Mouse (Mus musculus): Measurements from ENCODE around the gene Rab3a. TPM values are rescaled to one million over a fixed set of nuclear protein-coding genes. Genes with fewer than 3 reads are reported as not detected.

The Rab3a gene
- total RNA-seq, 2 experiments from 2014 or later, result 808 to 835 TPM

- no peak for TF ChIP-seq CTCF (IDR thresholded peaks at IDR 0.05)
- Histone ChIP-seq H3K4me3 (no peak overlapping the region), H3K27ac (no peak overlapping the region)
- intact Hi-C loops (cut with DNase I), result no loop called here
- no peak for DNase-seq (ENCODE audit: extremely low spot score in 1 of 2, low spot score in 2 of 2)
Measured at GRCm38 (mm10) chr8:70772075-70772474, 17.6 kb downstream of the Rab3a start.

DNA sequence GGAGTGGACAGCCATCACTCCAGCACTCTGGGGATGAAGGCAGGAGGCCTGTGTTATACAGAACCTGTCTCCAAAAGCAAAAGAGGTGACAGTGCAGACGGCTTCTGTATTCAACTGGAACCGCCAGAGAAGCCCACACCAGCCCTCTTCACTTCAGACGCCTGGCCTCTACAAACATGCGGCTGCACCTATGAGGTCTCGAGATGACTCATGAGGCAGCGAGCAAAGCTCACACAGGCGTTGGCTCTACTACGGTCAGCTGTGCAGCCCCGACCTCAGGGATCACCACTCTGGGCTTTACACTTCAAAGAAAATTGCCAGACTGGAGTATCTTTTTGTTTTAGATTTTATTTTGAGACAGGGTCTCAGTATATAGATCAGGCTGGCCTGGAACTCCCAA lies 18.4 kb downstream of the Rab3a start:
- intact Hi-C loops (cut with DNase I), result no loop called here
- H3K4me3 ChIP-seq, result no peak overlapping the region
- peak overlapping the region; percentile 66; the same call in 1 of the 2 replicates for H3K27ac ChIP-seq
- TF ChIP-seq CTCF (IDR thresholded peaks at IDR 0.05), result no peak
- no peak for DNase-seq (ENCODE audit: extremely low spot score in 1 of 2, low spot score in 2 of 2)

DNA sequence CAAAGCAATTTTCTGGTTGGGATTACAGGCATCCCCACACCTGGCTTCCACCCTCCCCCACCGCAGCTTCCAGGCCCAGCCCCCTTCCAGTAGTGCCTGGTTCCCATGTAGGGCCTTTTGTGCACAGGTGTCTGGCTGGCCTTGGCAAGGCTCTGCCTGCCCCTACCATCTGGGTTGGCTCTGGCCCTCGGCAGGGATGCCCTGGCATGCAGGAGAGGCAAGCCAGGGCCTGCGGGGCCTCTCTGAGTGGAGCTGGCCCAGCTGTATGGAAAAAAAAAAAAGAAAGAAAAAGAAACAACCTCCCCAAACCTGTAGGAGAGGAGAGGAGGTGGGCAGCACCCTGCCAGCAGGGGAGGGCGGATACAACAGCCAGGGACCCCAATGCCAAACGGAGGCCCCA lies 18.9 kb downstream of the Rab3a start:
- no peak for DNase-seq (ENCODE audit: extremely low spot score in 1 of 2, low spot score in 2 of 2)
- intact Hi-C loops (cut with DNase I), result no loop called here
- Histone ChIP-seq H3K27ac (peak overlapping the region; percentile 66), H3K4me3 (peak overlapping the region; percentile 16; the same call in 1 of the 2 replicates)
- TF ChIP-seq CTCF (IDR thresholded peaks at IDR 0.05), result no peak

DNA sequence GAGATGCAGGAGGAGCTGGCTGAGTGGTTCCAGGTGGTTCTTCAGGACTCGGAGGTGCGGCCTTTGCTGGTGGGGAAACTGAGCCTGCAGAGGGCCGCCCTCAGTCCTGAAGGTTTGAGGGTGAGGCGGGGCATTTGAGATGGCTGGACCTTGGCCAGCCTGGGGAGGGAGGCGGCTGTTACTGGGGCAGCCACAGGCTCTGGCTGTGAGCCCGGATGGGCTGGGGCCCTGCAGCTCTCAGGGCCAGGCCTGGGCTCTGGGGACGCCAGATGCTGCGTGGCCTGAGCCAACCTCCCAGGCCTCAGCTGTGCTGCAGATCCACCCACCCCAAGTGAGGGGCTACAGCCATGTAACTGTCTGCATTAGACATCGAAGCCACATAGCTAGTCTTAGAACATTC lies 19.4 kb downstream of the Rab3a start:
- DNase-seq (ENCODE audit: extremely low spot score in 1 of 2, low spot score in 2 of 2), result peak in 1 of 2 experiments; percentile 72
- H3K4me3 ChIP-seq, result peak overlapping the region; percentile 16; the same call in 1 of the 2 replicates
- TF ChIP-seq CTCF (IDR thresholded peaks at IDR 0.05), result no peak
- intact Hi-C loops (cut with DNase I), result no loop called here
- H3K27ac ChIP-seq, result peak overlapping the region; percentile 66; the same call in 1 of the 2 replicates

DNA sequence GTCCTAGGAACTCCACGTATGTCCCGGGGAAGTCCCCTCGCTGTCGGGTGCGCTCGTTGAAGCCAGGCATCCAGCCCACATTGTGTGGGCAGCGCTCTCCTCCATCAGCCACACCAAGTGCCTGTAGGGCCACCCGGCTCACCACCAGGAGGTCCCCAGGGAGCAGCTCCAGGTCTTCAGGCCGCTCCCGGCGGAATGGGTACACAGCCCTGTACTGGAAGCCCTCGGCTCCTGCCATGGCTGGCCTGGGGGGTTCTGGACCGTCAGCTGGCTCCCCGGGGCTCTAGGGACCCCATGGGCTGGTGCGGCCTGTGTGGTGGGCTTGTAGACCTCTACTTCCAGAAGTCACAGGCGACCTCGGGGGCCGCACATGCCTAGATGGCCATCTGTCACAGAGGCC lies 20.3 kb downstream of the Rab3a start:
- intact Hi-C loops (cut with DNase I), result no loop called here
- Histone ChIP-seq H3K4me3 (peak overlapping the region; percentile 87), H3K27ac (peak overlapping the region; percentile 10; the same call in 1 of the 2 replicates)
- TF ChIP-seq CTCF (IDR thresholded peaks at IDR 0.05), result no peak; the same call in 1 of the 2 replicates
- no peak for DNase-seq (ENCODE audit: extremely low spot score in 1 of 2, low spot score in 2 of 2)

- H3K27ac ChIP-seq, result peak overlapping the region; percentile 95
- H3K4me3 ChIP-seq, result peak overlapping the region; percentile 87
- no peak for DNase-seq (ENCODE audit: extremely low spot score in 1 of 2, low spot score in 2 of 2)
- intact Hi-C loops (cut with DNase I), result no loop called here
- no peak for TF ChIP-seq CTCF (IDR thresholded peaks at IDR 0.05)
Measured at GRCm38 (mm10) chr8:70775227-70775626, 20.7 kb downstream of the Rab3a start.

DNA sequence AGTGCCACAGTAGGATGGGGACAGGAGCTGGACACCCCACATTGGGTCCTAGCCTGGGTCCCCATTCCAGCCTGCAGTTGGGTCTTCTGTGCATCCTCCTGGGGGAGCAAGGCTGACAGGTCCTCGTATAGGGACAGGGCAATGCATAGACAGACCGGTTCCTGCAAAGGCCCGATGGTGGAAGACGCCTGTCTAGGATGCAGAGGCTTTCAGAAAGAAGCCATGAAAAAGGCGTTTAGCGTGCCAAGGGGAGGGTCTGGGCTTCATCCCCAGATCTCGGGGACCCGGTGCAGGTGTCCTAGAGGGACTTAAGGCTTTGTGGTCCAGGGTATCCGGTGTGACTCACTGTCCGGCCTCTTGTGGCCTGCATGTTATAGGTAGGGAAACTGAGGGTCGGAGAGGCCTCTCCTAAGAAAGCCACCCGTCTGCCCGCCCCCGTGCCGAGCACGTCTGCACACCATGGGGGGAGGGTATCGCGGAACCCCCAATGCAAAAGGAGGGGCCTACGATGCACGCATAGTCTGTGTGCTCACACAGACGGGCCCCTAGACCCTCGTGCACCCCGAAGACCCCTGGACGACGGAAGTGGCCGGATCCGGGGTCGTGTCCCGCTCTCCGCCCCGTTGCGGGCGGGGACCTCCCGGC lies 21.5 kb downstream of the Rab3a start:
- no peak for DNase-seq (ENCODE audit: extremely low spot score in 1 of 2, low spot score in 2 of 2)
- peak overlapping the region; percentile 87 for H3K4me3 ChIP-seq
- H3K27ac ChIP-seq, result peak overlapping the region; percentile 95
- intact Hi-C loops (cut with DNase I), result no loop called here
- no peak for TF ChIP-seq CTCF (IDR thresholded peaks at IDR 0.05)

- DNase-seq (ENCODE audit: extremely low spot score in 1 of 2, low spot score in 2 of 2), result peak; percentile 98 to 99
- intact Hi-C loops (cut with DNase I), result no loop called here
- H3K4me3 ChIP-seq, result peak within 1 kb of the TSS; percentile 87
- peak within 1 kb of the TSS; percentile 95 for H3K27ac ChIP-seq
- peak; percentile 7; the same call in 1 of the 2 replicates for TF ChIP-seq CTCF (IDR thresholded peaks at IDR 0.05)
Measured at GRCm38 (mm10) chr8:70776496-70777444, 22.3 kb downstream of the Rab3a start, which contains the start of gene Pik3r2. Pik3r2 (minus strand) TSS chr8:70776713.

DNA sequence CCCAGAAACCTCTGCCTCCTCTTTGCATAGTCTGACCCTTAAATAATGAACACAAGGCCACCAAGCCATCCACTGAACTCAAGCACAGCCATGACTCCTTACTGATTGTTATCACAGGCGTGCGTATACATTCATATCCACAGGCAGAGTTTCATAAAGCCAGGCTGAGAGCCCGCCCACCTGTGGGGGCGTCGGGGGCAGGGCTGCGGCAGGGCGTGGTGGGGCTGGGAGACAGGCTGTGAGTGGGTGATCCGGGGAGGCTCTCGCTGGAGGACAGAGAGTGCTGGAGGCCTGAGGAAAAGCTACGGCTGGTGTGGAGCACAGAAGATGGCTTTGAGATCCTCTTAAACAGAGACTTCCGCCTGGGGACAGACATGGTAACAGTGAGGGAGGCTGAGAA lies 25.6 kb downstream of the Rab3a start:
- no peak overlapping the region for H3K4me3 ChIP-seq
- no peak for DNase-seq (ENCODE audit: extremely low spot score in 1 of 2, low spot score in 2 of 2)
- no peak for TF ChIP-seq CTCF (IDR thresholded peaks at IDR 0.05)
- peak overlapping the region; percentile 57 for H3K27ac ChIP-seq
- intact Hi-C loops (cut with DNase I), result no loop called here

DNA sequence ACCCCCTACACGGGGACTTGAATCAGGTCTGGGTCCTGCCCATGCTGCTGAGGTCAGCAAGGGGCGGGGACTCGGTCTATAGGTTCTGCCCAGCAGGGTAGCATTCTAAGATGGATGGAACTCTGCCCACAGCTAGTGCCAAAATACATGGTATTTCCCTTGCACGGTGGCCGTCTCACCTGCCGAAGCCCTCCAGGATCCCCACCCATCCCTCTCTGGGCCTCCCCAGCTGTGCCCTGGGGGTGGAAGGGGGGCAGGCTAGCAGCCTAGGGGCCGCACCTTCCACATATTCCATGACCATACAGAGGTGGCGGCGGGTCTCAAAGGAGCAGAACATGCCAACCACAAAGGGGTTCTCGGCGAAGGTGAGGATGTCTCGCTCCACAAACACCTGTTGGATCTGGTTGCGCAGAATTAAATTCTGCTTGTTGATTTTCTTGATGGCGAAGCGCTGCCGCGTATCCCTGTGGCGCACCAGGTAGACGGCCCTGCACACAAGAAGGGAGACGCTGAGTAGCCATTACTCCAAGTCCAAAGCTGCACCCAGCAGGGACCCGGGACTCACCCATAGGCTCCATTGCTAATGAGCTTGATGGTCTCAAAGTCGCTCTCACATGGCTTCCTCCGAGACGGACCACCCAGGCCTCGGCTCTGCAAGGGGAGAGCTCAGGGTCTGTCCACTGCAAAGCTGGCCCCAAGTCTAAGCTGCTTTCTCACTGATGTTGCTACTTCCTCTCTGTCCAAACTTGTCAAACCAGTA lies 32.0 kb downstream of the Rab3a start:
- H3K27ac ChIP-seq, result no peak overlapping the region
- no peak for DNase-seq (ENCODE audit: extremely low spot score in 1 of 2, low spot score in 2 of 2)
- intact Hi-C loops (cut with DNase I), result no loop called here
- TF ChIP-seq CTCF (IDR thresholded peaks at IDR 0.05), result no peak
- no peak overlapping the region for H3K4me3 ChIP-seq

GRCm38 (mm10) chr8:70787051-70787445 lies 32.6 kb downstream of the Rab3a start:
- no peak overlapping the region for H3K4me3 ChIP-seq
- DNase-seq (ENCODE audit: extremely low spot score in 1 of 2, low spot score in 2 of 2), result no peak
- H3K27ac ChIP-seq, result no peak overlapping the region
- no peak for TF ChIP-seq CTCF (IDR thresholded peaks at IDR 0.05)
- intact Hi-C loops (cut with DNase I), result no loop called here
